Mouse (Mus musculus): ENCODE measurements around the gene Atp2b2. TPM values are rescaled to one million over a fixed set of nuclear protein-coding genes. Genes with fewer than 3 reads are reported as not detected.

The Atp2b2 gene
- total and polyA plus RNA-seq, 3 experiments = 0.04 TPM; not detected in 2

DNA sequence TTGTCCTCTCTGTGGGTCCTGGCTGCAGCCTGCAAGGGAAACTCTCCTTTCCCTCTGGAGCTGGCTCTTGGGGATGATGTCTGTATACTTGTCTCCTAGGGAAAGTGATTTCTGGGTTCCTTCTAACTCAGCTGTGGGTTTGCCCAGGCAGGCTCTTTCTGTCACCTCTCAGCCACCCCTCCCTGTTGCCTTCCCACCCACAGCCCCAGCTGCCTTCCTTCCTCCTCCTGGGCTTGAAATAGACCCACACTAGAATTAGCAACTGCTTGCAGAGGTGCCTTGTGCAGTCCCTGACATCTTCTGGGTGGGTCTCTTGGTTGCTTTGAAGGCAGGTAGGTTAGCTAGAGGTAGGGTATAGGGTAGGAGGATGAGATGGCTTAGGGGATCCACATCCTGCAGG is 241.2 kb downstream of the Atp2b2 start:
- no peak for DNase-seq (ENCODE audit: low read depth, low spot score)
- H3K79me2 ChIP-seq (ENCODE audit: control insufficient read depth, insufficient read depth, low read length, poor library complexity) = no peaks in the 10 kb centered on the region
- H3K4me3 ChIP-seq (ENCODE audit: control insufficient read depth in 1 of 2, insufficient read depth in 1 of 2, low read depth in 2 of 2, low read length in 2 of 2) = no peak overlapping the region
- no peaks in the 10 kb centered on the region for H3K9me3 ChIP-seq (replicated peaks; ENCODE audit: insufficient read depth, low read length)
- H3K9ac ChIP-seq (ENCODE audit: control insufficient read depth, low read depth, low read length, poor library complexity, severe bottlenecking) = no peak overlapping the region
- no peaks in the 10 kb centered on the region for H3K27me3 ChIP-seq (ENCODE audit: control insufficient read depth in 1 of 2, insufficient read depth in 2 of 2, low read length in 2 of 2)
- H3K36me3 ChIP-seq (ENCODE audit: control insufficient read depth in 1 of 2, insufficient read depth in 2 of 2, low read length in 2 of 2) = no peaks in the 10 kb centered on the region
- H3K27ac ChIP-seq (ENCODE audit: control insufficient read depth, low read depth, low read length) = no peak overlapping the region
- no peak for TF ChIP-seq POLR2A (IDR thresholded peaks at IDR 0.05; ENCODE audit: control insufficient read depth in 1 of 2, insufficient read depth in 1 of 2, low read depth in 1 of 2, low read length in 2 of 2, poor library complexity in 1 of 2)
- no peak for TF ChIP-seq POLR2AphosphoS2 (IDR thresholded peaks at IDR 0.05; ENCODE audit: low read length)
- no peak for TF ChIP-seq HCFC1 (IDR thresholded peaks at IDR 0.05; ENCODE audit: low read depth, low read length)
- no peak for TF ChIP-seq ELF1 (IDR thresholded peaks at IDR 0.05; ENCODE audit: low read depth, low read length)
- TF ChIP-seq BHLHE40 (IDR thresholded peaks at IDR 0.05; ENCODE audit: borderline replicate concordance, low read depth, low read length) = no peak
- no peak for TF ChIP-seq CTCF (IDR thresholded peaks at IDR 0.05 in 2 of 3, conservative IDR thresholded peaks at IDR 0.05 in 1 of 3; ENCODE audit: control insufficient read depth in 1 of 3, insufficient read depth in 1 of 3, low read depth in 2 of 3, low read length in 3 of 3, poor library complexity in 1 of 3, severe bottlenecking in 1 of 3)
- no peak for TF ChIP-seq ZKSCAN1 (IDR thresholded peaks at IDR 0.05; ENCODE audit: low read depth, low read length)
- no peak for TF ChIP-seq SMC3 (IDR thresholded peaks at IDR 0.05; ENCODE audit: low read depth, low read length)
- no peak for TF ChIP-seq ZC3H11A (IDR thresholded peaks at IDR 0.05; ENCODE audit: low read depth, low read length)
- TF ChIP-seq RCOR1 (IDR thresholded peaks at IDR 0.05; ENCODE audit: low read depth, low read length) = no peak
- no peak for TF ChIP-seq E2F4 (IDR thresholded peaks at IDR 0.05; ENCODE audit: borderline replicate concordance, low read depth, low read length)
- no peak for TF ChIP-seq TAL1 (IDR thresholded peaks at IDR 0.05; ENCODE audit: low read length)
- TF ChIP-seq MAX (IDR thresholded peaks at IDR 0.05; ENCODE audit: low read length) = no peak
- no peak for TF ChIP-seq NELFE (IDR thresholded peaks at IDR 0.05; ENCODE audit: low read depth, low read length)
- no peak for TF ChIP-seq NRF1 (IDR thresholded peaks at IDR 0.05; ENCODE audit: insufficient read depth, low read depth, low read length, poor library complexity, severe bottlenecking)
- TF ChIP-seq MXI1 (IDR thresholded peaks at IDR 0.05; ENCODE audit: low read depth, low read length) = no peak
- TF ChIP-seq GABPA (IDR thresholded peaks at IDR 0.05; ENCODE audit: low read depth, low read length) = no peak
- no peak for TF ChIP-seq JUND (IDR thresholded peaks at IDR 0.05; ENCODE audit: low read depth, low read length)
- no peak for TF ChIP-seq CHD1 (IDR thresholded peaks at IDR 0.05; ENCODE audit: low read depth, low read length)
- TF ChIP-seq USF2 (IDR thresholded peaks at IDR 0.05; ENCODE audit: borderline replicate concordance in 1 of 2, insufficient read depth in 1 of 2, low read depth in 1 of 2, low read length in 2 of 2) = no peak
- H3K4me1 ChIP-seq (ENCODE audit: control insufficient read depth in 1 of 2, insufficient read depth in 2 of 2, low read length in 2 of 2) = no peaks in the 10 kb centered on the region

DNA sequence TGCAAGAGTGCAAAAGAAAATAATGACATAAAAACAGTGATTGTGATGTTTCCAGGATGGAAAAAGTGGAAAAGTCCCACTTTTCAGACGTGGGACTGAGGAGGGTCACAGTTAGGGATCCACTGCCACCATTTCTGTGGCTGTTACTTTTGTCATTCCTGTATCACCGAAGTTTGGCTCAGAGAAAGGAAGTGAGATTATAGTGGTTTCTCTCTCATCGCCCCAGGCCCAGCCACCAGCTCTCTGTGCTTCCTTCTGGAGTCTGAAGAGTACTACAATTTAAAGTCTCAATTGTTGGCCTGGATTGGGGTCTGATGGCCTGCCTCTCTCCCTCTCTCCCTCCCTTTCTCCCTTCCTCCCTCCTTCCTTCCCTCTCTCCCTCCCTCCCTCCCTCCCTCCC is 242.5 kb downstream of the Atp2b2 start:
- TF ChIP-seq ZNF384 (IDR thresholded peaks at IDR 0.05; ENCODE audit: low read depth, low read length) (no peak), POLR2AphosphoS2 (IDR thresholded peaks at IDR 0.05; ENCODE audit: low read length) (no peak), MAX (IDR thresholded peaks at IDR 0.05; ENCODE audit: low read length) (no peak), KAT2A (conservative IDR thresholded peaks at IDR 0.05; ENCODE audit: low read depth, low read length) (no peak), E2F4 (IDR thresholded peaks at IDR 0.05; ENCODE audit: borderline replicate concordance, low read depth, low read length) (no peak), UBTF (IDR thresholded peaks at IDR 0.05; ENCODE audit: borderline replicate concordance, insufficient read depth, low read depth, low read length) (no peak), MYB (IDR thresholded peaks at IDR 0.05; ENCODE audit: low read depth, low read length) (no peak), POLR2A (IDR thresholded peaks at IDR 0.05; ENCODE audit: control insufficient read depth in 1 of 2, insufficient read depth in 1 of 2, low read depth in 1 of 2, low read length in 2 of 2, poor library complexity in 1 of 2) (no peak), USF2 (IDR thresholded peaks at IDR 0.05; ENCODE audit: borderline replicate concordance in 1 of 2, insufficient read depth in 1 of 2, low read depth in 1 of 2, low read length in 2 of 2) (no peak), SIN3A (IDR thresholded peaks at IDR 0.05; ENCODE audit: low read length) (no peak), CTCF (IDR thresholded peaks at IDR 0.05 in 2 of 3, conservative IDR thresholded peaks at IDR 0.05 in 1 of 3; ENCODE audit: control insufficient read depth in 1 of 3, insufficient read depth in 1 of 3, low read depth in 2 of 3, low read length in 3 of 3, poor library complexity in 1 of 3, severe bottlenecking in 1 of 3) (no peak), JUND (IDR thresholded peaks at IDR 0.05; ENCODE audit: low read depth, low read length) (no peak), USF1 (IDR thresholded peaks at IDR 0.05; ENCODE audit: low read depth, low read length) (no peak), GABPA (IDR thresholded peaks at IDR 0.05; ENCODE audit: low read depth, low read length) (no peak), TBP (IDR thresholded peaks at IDR 0.05; ENCODE audit: low read depth, low read length) (no peak), SMC3 (IDR thresholded peaks at IDR 0.05; ENCODE audit: low read depth, low read length) (no peak), ZC3H11A (IDR thresholded peaks at IDR 0.05; ENCODE audit: low read depth, low read length) (no peak), MEF2A (IDR thresholded peaks at IDR 0.05; ENCODE audit: extremely low read depth, insufficient replicate concordance, low read depth, low read length, poor library complexity, severe bottlenecking) (no peak), RCOR1 (IDR thresholded peaks at IDR 0.05; ENCODE audit: low read depth, low read length) (no peak)
- Histone ChIP-seq H3K27ac (ENCODE audit: control insufficient read depth, low read depth, low read length) (no peak overlapping the region), H3K79me2 (ENCODE audit: control insufficient read depth, insufficient read depth, low read length, poor library complexity) (no peaks in the 10 kb centered on the region), H3K9ac (ENCODE audit: control insufficient read depth, low read depth, low read length, poor library complexity, severe bottlenecking) (no peak overlapping the region), H3K4me1 (ENCODE audit: control insufficient read depth in 1 of 2, insufficient read depth in 2 of 2, low read length in 2 of 2) (no peaks in the 10 kb centered on the region), H3K9me3 (replicated peaks; ENCODE audit: insufficient read depth, low read length) (no peaks in the 10 kb centered on the region), H3K27me3 (ENCODE audit: control insufficient read depth in 1 of 2, insufficient read depth in 2 of 2, low read length in 2 of 2) (no peaks in the 10 kb centered on the region), H3K4me3 (ENCODE audit: control insufficient read depth in 1 of 2, insufficient read depth in 1 of 2, low read depth in 2 of 2, low read length in 2 of 2) (no peak overlapping the region), H3K36me3 (ENCODE audit: control insufficient read depth in 1 of 2, insufficient read depth in 2 of 2, low read length in 2 of 2) (no peaks in the 10 kb centered on the region)
- no peak for DNase-seq (ENCODE audit: low read depth, low spot score)

Measured in MEL (cell line).